Mouse (Mus musculus) urinary bladder, postnatal 14 days (tissue): ENCODE results near the gene 3830406C13Rik.

ENCODE experiments used
- DNase-seq: peaks from one replicate; pipeline ENCODE4 v3.0.0; 2021; ENCODE audit warnings: low spot score

The 3830406C13Rik gene

GRCm38 (mm10) chr14:12342458-12343131 is 58.6 kb downstream of the 3830406C13Rik start:
- no peak for DNase-seq

- no peak for DNase-seq
Observed at GRCm38 (mm10) chr14:12343451-12343941, 59.5 kb downstream of the 3830406C13Rik start.

- no peak for DNase-seq
Observed at GRCm38 (mm10) chr14:12344061-12344745, 60.2 kb downstream of the 3830406C13Rik start.

GRCm38 (mm10) chr14:12344746-12345240 is 60.8 kb downstream of the 3830406C13Rik start:
- no peak for DNase-seq

GRCm38 (mm10) chr14:12345241-12345921 is 61.4 kb downstream of the 3830406C13Rik start:
- no peak for DNase-seq

- no peak for DNase-seq
Observed at GRCm38 (mm10) chr14:12346011-12346864, 62.3 kb downstream of the 3830406C13Rik start.

GRCm38 (mm10) chr14:12346865-12347600 is 63.1 kb downstream of the 3830406C13Rik start:
- no peak for DNase-seq

- no peak for DNase-seq
Observed at GRCm38 (mm10) chr14:12348089-12348488, 64.1 kb downstream of the 3830406C13Rik start, which contains the start of gene Fezf2. Gene Fezf2, minus strand, starts transcription at chr14:12348189.

GRCm38 (mm10) chr14:12349334-12350090 is 65.5 kb downstream of the 3830406C13Rik start:
- DNase-seq = no peak

- no peak for DNase-seq
Observed at GRCm38 (mm10) chr14:12350271-12350916, 66.4 kb downstream of the 3830406C13Rik start.
